Mouse (Mus musculus) testis, adult 2 months (tissue): ENCODE data around the gene Zfyve16.
A peak's percentile ranks its signal among the peaks of the same experiment; 100 is the strongest.

Source experiments
- CTCF ChIP-seq: fragments of 200-500 bp; IDR thresholded peaks from 2 replicates; pipeline ENCODE4 v1.5.1; 2012; ENCODE audit warnings: low read depth, mild to moderate bottlenecking, inconsistent platforms, low read length, moderate library complexity; ENCODE audit not compliant: control insufficient read depth, insufficient read depth, insufficient replicate concordance
- POLR2A ChIP-seq: fragments of 200-500 bp; IDR thresholded peaks from 2 replicates; pipeline ENCODE4 v1.6.1; 2012; ENCODE audit warnings: low read depth, mild to moderate bottlenecking, inconsistent platforms, low read length, moderate library complexity; ENCODE audit not compliant: control insufficient read depth

- TF ChIP-seq CTCF (no peak), POLR2A (peak; percentile 98)
Measured at GRCm38 (mm10) chr13:92530721-92531211, at the start of gene Zfyve16.
